Mouse (Mus musculus): ENCODE data around the gene Exoc4.

GRCm38 (mm10) chr6:33763970-33764369, 515.1 kb downstream of the Exoc4 start:
- TF ChIP-seq GATA1 (IDR thresholded peaks at IDR 0.05; ENCODE audit: borderline replicate concordance, low read length) (no peak), CTCF (IDR thresholded peaks at IDR 0.05; ENCODE audit: low read depth, low read length) (no peak), POLR2AphosphoS5 (IDR thresholded peaks at IDR 0.05; ENCODE audit: insufficient replicate concordance, low read depth, low read length) (no peak), TAL1 (conservative IDR thresholded peaks at IDR 0.05; ENCODE audit: low read depth, low read length) (no peak)

All from G1E (cell line).